Mouse (Mus musculus): ENCODE results near the gene Vapa. TPM values are rescaled to one million over a fixed set of nuclear protein-coding genes. Genes with fewer than 3 reads are reported as not detected.
A peak's percentile ranks its signal among the peaks of the same experiment; 100 is the strongest.

Gene Vapa
- polyA plus RNA-seq, 1 experiment from 2014 or later = 266 TPM

DNA sequence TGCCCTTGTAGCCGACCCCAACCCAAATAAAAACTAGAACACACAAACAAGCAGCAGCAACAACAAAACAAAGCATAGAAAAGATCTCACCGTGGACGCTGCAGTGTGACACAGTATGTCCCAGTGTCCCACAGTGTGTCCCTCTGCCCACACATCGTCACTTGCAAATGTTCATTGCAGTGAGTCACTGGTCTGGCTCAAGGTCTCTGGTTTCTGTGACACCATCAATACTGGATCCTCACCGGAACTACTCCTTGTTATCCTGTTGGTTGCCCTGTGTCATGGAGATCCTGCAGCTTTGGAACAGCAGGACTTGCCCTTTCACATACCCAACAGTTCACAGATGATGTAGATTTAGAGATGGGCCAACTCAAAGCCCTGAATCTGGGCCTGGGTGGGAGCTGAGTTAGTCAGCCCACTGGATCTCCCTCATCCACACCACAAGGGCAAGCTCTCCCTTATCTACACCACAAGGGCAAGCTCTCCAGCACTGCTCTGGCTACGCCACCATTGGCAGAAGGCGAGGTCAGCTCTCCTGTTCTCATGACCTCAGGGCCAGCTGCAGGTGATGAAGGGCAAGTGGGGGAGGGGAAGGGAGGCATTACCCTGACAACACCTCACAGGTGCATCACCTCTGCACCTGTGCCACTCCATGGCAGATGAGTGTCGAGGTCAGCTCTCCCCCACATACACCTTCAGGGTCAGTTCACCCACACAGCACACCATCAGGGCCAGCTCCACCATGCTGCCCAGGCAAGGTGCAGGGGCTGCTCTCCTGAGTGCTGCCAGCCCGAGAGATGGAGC, 35.2 kb upstream of the Vapa start:
- ATAC-seq (ENCODE audit: low FRiP score) = no peak
- no peaks in the 10 kb centered on the region for H3K4me1 ChIP-seq (replicated peaks; ENCODE audit: control insufficient read depth, insufficient read depth, low read length)

DNA sequence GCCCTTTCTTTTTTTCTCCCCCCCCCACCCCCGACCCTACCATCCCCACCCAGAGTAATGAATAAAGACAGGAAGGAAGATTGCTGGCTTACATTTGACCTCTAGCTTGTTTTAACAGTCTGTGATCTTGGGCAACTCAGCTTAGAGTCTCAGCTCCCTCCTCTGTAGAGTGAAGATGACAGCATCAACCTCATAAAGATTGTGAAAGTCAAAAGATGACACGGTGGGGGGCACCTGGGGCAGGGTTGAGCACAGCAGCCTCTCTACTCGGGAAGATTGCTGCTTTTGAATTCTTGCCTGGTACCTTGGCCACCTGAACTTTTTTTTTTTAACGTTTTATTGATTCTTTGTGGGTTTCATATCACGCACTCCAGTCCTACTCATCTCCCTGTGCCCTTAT, 34.6 kb upstream of the Vapa start:
- WGBS = 66% methylated on average over 5 of the region's 5 CpGs
- Histone ChIP-seq H3K4me3 (ENCODE audit: low read depth, low read length) (no peak overlapping the region), H3K36me3 (ENCODE audit: control insufficient read depth, insufficient read depth, low read length) (no peaks in the 10 kb centered on the region), H3K9ac (ENCODE audit: low read depth, low read length) (no peak overlapping the region), H3K9me3 (ENCODE audit: control insufficient read depth, low read length) (no peaks in the 10 kb centered on the region), H3K4me1 (replicated peaks; ENCODE audit: control insufficient read depth, insufficient read depth, low read length) (no peaks in the 10 kb centered on the region), H3K27me3 (ENCODE audit: control insufficient read depth, insufficient read depth, low read length) (no peaks in the 10 kb centered on the region), H3K4me2 (replicated peaks; ENCODE audit: low read depth, low read length) (no peak overlapping the region), H3K27ac (ENCODE audit: low read depth, low read length) (no peak overlapping the region)
- DNase-seq (ENCODE audit: low spot score) (no peak), ATAC-seq (ENCODE audit: low FRiP score) (no peak)

More for the DNA sequence above, 35.2 kb upstream of the Vapa start:
- H3K27me3 ChIP-seq (ENCODE audit: control insufficient read depth, insufficient read depth, low read length) = no peaks in the 10 kb centered on the region
- no peaks in the 10 kb centered on the region for H3K9me3 ChIP-seq (ENCODE audit: control insufficient read depth, low read length)
- no peaks in the 10 kb centered on the region for H3K36me3 ChIP-seq (ENCODE audit: control insufficient read depth, insufficient read depth, low read length)
- no peak overlapping the region for H3K9ac ChIP-seq (ENCODE audit: low read depth, low read length)
- 82% methylated on average over 9 of the region's 9 CpGs for WGBS
- no peak for DNase-seq (ENCODE audit: low spot score)
- no peak overlapping the region for H3K4me3 ChIP-seq (ENCODE audit: low read depth, low read length)
- no peak overlapping the region for H3K4me2 ChIP-seq (replicated peaks; ENCODE audit: low read depth, low read length)
- no peak overlapping the region for H3K27ac ChIP-seq (ENCODE audit: low read depth, low read length)

DNA sequence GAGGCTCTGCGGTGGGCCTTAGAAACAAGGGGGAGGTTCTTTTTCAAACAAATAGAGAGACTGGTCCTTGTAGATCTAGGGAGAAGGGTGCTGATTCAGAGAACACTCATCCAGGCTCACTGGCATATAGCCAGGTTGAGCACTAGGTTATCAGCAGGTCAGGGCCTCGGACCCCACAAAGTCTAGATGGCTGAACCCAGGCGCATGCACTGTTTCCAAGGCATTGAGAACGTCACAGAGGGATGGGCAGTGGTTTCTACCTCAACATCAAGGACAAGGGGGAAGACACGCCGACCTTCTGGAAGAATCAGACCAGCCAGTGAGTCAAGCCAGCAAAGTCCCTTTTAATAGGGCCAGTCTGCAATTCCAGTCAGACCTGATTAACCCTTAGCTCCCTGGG, 33.9 kb upstream of the Vapa start:
- ATAC-seq (ENCODE audit: low FRiP score) = no peak
- no peaks in the 10 kb centered on the region for H3K27me3 ChIP-seq (ENCODE audit: control insufficient read depth, insufficient read depth, low read length)
- no peak overlapping the region for H3K4me2 ChIP-seq (replicated peaks; ENCODE audit: low read depth, low read length)
- no peaks in the 10 kb centered on the region for H3K9me3 ChIP-seq (ENCODE audit: control insufficient read depth, low read length)
- H3K27ac ChIP-seq (ENCODE audit: low read depth, low read length) = no peak overlapping the region
- WGBS = 83% methylated on average over 6 of the region's 6 CpGs
- H3K4me1 ChIP-seq (replicated peaks; ENCODE audit: control insufficient read depth, insufficient read depth, low read length) = no peaks in the 10 kb centered on the region
- no peak overlapping the region for H3K9ac ChIP-seq (ENCODE audit: low read depth, low read length)
- H3K4me3 ChIP-seq (ENCODE audit: low read depth, low read length) = no peak overlapping the region
- H3K36me3 ChIP-seq (ENCODE audit: control insufficient read depth, insufficient read depth, low read length) = no peaks in the 10 kb centered on the region
- no peak for DNase-seq (ENCODE audit: low spot score)

DNA sequence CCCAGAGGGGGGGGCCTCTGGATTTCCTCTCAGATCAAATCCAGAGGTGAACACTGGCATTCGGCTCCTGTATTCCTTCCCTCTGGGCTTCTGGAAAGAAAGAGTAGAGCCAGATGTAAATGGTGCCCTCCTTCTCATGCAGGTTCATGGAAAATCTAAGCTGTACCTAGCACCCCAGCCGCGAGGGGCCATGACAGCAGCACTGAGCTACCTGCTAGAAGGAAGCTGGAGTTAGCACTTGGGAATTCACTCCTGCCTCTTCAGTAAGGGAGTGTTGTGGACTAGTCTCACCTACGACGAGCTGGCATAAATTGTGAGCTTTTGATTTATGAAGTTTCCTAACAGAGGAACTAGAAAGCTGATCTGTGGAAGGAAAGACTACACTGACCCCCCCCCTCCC, 30.2 kb upstream of the Vapa start:
- Histone ChIP-seq H3K4me2 (replicated peaks; ENCODE audit: low read depth, low read length) (no peak overlapping the region), H3K36me3 (ENCODE audit: control insufficient read depth, insufficient read depth, low read length) (no peaks in the 10 kb centered on the region), H3K9ac (ENCODE audit: low read depth, low read length) (no peak overlapping the region), H3K4me3 (ENCODE audit: low read depth, low read length) (no peak overlapping the region), H3K27me3 (ENCODE audit: control insufficient read depth, insufficient read depth, low read length) (no peaks in the 10 kb centered on the region), H3K4me1 (replicated peaks; ENCODE audit: control insufficient read depth, insufficient read depth, low read length) (no peaks in the 10 kb centered on the region), H3K27ac (ENCODE audit: low read depth, low read length) (no peak overlapping the region), H3K9me3 (ENCODE audit: control insufficient read depth, low read length) (no peaks in the 10 kb centered on the region)
- ATAC-seq (ENCODE audit: low FRiP score) = no peak
- DNase-seq (ENCODE audit: low spot score) = no peak
- WGBS = 86% methylated on average over 5 of the region's 5 CpGs

DNA sequence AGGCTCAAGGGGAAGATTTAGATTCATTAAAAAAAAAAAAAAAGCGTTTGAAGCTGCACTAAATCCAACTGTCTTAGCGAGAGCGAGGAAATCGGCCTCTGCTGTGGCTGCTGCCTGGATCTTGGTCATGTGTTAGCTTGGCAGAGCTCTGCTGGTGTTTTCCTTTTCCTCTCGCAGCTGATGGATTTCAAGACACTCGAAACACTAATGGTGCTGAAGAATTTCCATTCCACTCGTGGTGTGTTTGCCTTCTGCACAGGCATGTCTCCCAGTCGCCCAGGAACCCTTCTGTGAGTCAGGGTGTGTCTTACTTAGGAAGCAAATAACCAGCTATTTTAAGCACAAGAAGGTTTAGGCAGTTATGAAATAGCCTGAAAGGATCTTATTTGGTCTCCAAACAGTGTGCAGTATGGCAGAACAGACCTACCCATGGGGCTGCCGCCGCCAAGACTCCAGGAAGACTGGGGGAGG, 29.7 kb upstream of the Vapa start:
- no peak overlapping the region for H3K4me3 ChIP-seq (ENCODE audit: low read depth, low read length)
- no peaks in the 10 kb centered on the region for H3K9me3 ChIP-seq (ENCODE audit: control insufficient read depth, low read length)
- H3K36me3 ChIP-seq (ENCODE audit: control insufficient read depth, insufficient read depth, low read length) = no peaks in the 10 kb centered on the region
- H3K4me2 ChIP-seq (replicated peaks; ENCODE audit: low read depth, low read length) = no peak overlapping the region
- 69% methylated on average over 10 of the region's 10 CpGs for WGBS
- H3K4me1 ChIP-seq (replicated peaks; ENCODE audit: control insufficient read depth, insufficient read depth, low read length) = no peaks in the 10 kb centered on the region
- H3K27ac ChIP-seq (ENCODE audit: low read depth, low read length) = no peak overlapping the region
- ATAC-seq (ENCODE audit: low FRiP score) (no peak), DNase-seq (ENCODE audit: low spot score) (no peak)
- no peaks in the 10 kb centered on the region for H3K27me3 ChIP-seq (ENCODE audit: control insufficient read depth, insufficient read depth, low read length)
- no peak overlapping the region for H3K9ac ChIP-seq (ENCODE audit: low read depth, low read length)

DNA sequence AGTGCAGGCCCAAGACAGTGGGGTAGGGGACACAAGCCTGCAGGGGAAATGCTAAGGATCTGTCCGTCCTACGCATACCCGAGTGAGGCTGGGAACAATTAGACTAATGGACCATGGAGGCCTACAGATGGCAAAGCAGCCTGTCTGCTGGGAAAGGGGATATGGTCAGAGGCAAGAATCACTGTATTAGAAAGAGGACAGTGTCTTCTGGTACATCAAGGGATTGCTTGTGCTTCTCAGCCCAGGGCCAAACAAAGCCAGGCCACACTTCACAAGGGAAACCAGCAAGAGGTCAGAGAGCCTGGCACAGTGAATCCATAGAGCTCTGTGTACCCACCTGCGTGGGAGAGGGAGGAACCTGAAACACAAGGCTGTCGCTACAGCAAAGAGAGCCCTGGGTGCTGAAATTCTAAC, 29.2 kb upstream of the Vapa start:
- DNase-seq (ENCODE audit: low spot score) (peak; percentile 9), ATAC-seq (ENCODE audit: low FRiP score) (peak; percentile 40; the same call in 1 of the 2 replicates)
- Histone ChIP-seq H3K9me3 (ENCODE audit: control insufficient read depth, low read length) (no peaks in the 10 kb centered on the region), H3K9ac (ENCODE audit: low read depth, low read length) (no peak overlapping the region), H3K4me3 (ENCODE audit: low read depth, low read length) (no peak overlapping the region), H3K36me3 (ENCODE audit: control insufficient read depth, insufficient read depth, low read length) (no peaks in the 10 kb centered on the region), H3K4me1 (replicated peaks; ENCODE audit: control insufficient read depth, insufficient read depth, low read length) (no peaks in the 10 kb centered on the region), H3K27me3 (ENCODE audit: control insufficient read depth, insufficient read depth, low read length) (no peaks in the 10 kb centered on the region), H3K4me2 (replicated peaks; ENCODE audit: low read depth, low read length) (no peak overlapping the region), H3K27ac (ENCODE audit: low read depth, low read length) (no peak overlapping the region)
- 46% methylated on average over 5 of the region's 5 CpGs for WGBS

DNA sequence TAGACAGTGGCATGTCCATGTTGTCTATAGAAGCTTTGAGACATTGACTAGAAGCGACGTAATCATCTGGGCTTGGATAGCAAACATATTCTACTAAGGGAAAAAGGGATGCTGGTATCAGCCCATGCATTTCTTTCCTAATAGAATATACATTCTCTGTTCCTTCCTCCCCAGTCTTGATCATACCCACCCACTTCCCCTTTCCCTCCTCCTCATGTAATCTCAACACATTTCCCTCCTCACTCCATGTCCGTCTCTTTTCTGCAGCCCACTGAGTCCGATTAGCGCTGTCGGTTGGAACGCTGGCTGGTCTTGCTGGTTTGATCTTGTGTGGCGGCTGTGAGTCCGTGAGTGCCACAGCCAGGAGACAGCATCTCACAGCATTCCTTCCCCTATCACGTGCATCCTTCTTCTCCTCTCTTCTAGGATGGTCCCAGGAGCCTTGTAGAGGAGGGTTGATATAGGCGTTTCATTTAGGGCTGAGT, 28.4 kb upstream of the Vapa start, which contains the start of gene Txndc2:
Gene Txndc2 (minus strand): TSS at position 435 of the 485 bp plus-strand sequence.
- Histone ChIP-seq H3K4me1 (replicated peaks; ENCODE audit: control insufficient read depth, insufficient read depth, low read length) (no peaks in the 10 kb centered on the region), H3K9me3 (ENCODE audit: control insufficient read depth, low read length) (no peaks in the 10 kb centered on the region), H3K36me3 (ENCODE audit: control insufficient read depth, insufficient read depth, low read length) (no peaks in the 10 kb centered on the region), H3K27ac (ENCODE audit: low read depth, low read length) (no peak within 1 kb of the TSS), H3K27me3 (ENCODE audit: control insufficient read depth, insufficient read depth, low read length) (no peaks in the 10 kb centered on the region), H3K4me2 (replicated peaks; ENCODE audit: low read depth, low read length) (no peak within 1 kb of the TSS), H3K4me3 (ENCODE audit: low read depth, low read length) (no peak within 1 kb of the TSS), H3K9ac (ENCODE audit: low read depth, low read length) (no peak within 1 kb of the TSS)
- ATAC-seq (ENCODE audit: low FRiP score) (no peak), DNase-seq (ENCODE audit: low spot score) (no peak)
- WGBS = 87% methylated on average over 11 of the region's 11 CpGs

DNA sequence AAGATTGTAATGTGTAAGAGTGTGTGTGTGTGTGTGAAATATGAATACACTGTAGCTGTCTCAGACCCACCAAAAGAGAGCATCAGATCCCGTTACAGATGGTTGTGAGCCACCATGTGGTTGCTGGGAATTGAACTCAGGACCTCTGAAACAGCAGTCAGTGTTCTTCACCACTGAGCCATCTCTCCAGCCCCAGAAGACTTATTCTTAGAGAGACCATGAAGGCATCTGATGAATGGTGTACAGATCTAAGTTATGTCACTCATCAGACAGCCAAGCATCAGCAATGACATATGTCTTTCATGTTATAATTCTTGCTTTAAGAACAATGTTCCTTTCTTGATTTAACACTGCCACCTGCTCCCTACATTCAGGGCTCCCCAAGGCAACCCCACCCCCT, 25.8 kb upstream of the Vapa start:
- no peak overlapping the region for H3K4me3 ChIP-seq (ENCODE audit: low read depth, low read length)
- H3K27ac ChIP-seq (ENCODE audit: low read depth, low read length) = no peak overlapping the region
- no peaks in the 10 kb centered on the region for H3K9me3 ChIP-seq (ENCODE audit: control insufficient read depth, low read length)
- H3K36me3 ChIP-seq (ENCODE audit: control insufficient read depth, insufficient read depth, low read length) = no peaks in the 10 kb centered on the region
- no peaks in the 10 kb centered on the region for H3K4me1 ChIP-seq (replicated peaks; ENCODE audit: control insufficient read depth, insufficient read depth, low read length)
- 88% methylated on average over 1 of the region's 1 CpGs for WGBS
- no peak for ATAC-seq (ENCODE audit: low FRiP score)
- no peak for DNase-seq (ENCODE audit: low spot score)
- H3K9ac ChIP-seq (ENCODE audit: low read depth, low read length) = no peak overlapping the region
- H3K27me3 ChIP-seq (ENCODE audit: control insufficient read depth, insufficient read depth, low read length) = no peaks in the 10 kb centered on the region
- no peak overlapping the region for H3K4me2 ChIP-seq (replicated peaks; ENCODE audit: low read depth, low read length)

Data from hindbrain, embryonic 11.5 days (tissue).